Mouse (Mus musculus) MEL (cell line): ENCODE results near the gene Pakap.

ENCODE experiments used
- CHD1 ChIP-seq: IDR thresholded peaks from 2 replicates; pipeline ENCODE4 v1.6.1; 2012; ENCODE audit warnings: low read depth, mild to moderate bottlenecking, inconsistent platforms, low read length, improper control_type of control experiment
- CTCF ChIP-seq, 3 experiments: IDR thresholded peaks in 2 of 3; conservative IDR thresholded peaks in 1 of 3; 2 replicates each; pipeline ENCODE4 v1.5.1; 2011 to 2012; ENCODE audit warnings: low read length in 3 of 3, low read depth in 2 of 3, mild to moderate bottlenecking in 2 of 3, improper control_type of control experiment in 1 of 3, inconsistent platforms in 1 of 3, mixed read lengths in 1 of 3, moderate library complexity in 1 of 3; ENCODE audit not compliant: control insufficient read depth in 1 of 3, insufficient read depth in 1 of 3, poor library complexity in 1 of 3, severe bottlenecking in 1 of 3
- E2F4 ChIP-seq: IDR thresholded peaks from 2 replicates; pipeline ENCODE4 v1.6.1; 2011; ENCODE audit warnings: low read depth, low read length, improper control_type of control experiment, borderline replicate concordance
- NRF1 ChIP-seq: IDR thresholded peaks from 2 replicates; pipeline ENCODE4 v1.6.1; 2014; ENCODE audit warnings: low read depth, mild to moderate bottlenecking, inconsistent platforms, low read length, improper control_type of control experiment, moderate library complexity; ENCODE audit not compliant: poor library complexity, insufficient read depth, severe bottlenecking

- TF ChIP-seq NRF1 (no peak), CTCF (IDR thresholded peaks at IDR 0.05 in 2 of 3, conservative IDR thresholded peaks at IDR 0.05 in 1 of 3; ENCODE audit: control insufficient read depth in 1 of 3, insufficient read depth in 1 of 3, low read depth in 2 of 3, low read length in 3 of 3, poor library complexity in 1 of 3, severe bottlenecking in 1 of 3) (no peak), CHD1 (no peak), E2F4 (no peak)
Measured at GRCm38 (mm10) chr4:57780833-57781641, 213.1 kb downstream of the Pakap start.
